Mouse (Mus musculus): ENCODE data around the gene Zfp697. TPM values are rescaled to one million over a fixed set of nuclear protein-coding genes. Genes with fewer than 3 reads are reported as not detected.

Gene Zfp697
- polyA plus RNA-seq, 1 experiment from 2014 or later, result 16.4 TPM

DNA sequence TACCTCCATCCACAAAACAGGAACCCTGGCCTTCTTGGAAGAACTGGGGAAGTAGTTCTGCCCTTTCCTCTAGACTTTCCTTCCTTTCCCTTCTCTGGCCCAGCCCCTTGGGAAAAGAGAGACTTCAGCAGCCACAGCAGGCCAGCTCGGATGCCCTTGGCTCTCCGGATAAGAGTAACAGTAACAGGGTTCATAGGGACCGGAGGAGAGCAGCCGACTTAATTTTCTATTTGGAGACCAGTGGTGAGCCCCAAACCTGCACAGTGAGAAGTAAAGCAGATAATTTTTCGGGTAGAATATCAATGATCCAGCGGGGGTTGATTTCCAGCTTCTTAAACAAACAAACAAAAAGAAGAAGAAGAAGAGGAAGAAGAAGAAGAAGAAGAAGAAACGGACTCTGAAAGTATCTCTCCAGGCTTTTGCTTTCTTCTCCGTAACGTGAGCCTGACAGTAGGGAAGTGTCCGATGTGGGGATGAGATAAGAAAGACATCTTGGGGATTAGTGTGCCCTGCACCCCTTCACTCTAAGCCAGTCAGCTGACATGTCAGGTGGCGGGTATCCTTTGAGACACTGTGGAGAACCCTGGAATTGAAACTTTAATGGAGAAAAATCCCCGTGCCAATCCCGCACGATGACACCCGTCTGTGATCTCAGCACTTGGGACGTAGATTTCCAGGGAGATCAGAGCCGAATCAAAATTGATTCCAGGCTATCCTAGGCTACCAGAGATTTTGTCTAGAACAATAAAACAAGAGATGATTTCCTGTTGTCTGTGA is 41.3 kb upstream of the Zfp697 start:
- H3K27ac ChIP-seq (ENCODE audit: low read length), result no peak overlapping the region
- WGBS, result 86% methylated on average over 17 of the region's 17 CpGs
- H3K4me1 ChIP-seq (ENCODE audit: insufficient read depth, low read length), result peaks cover 32% of the 10 kb centered on the region

GRCm38 (mm10) chr3:98343235-98343634 is 39.0 kb upstream of the Zfp697 start:
- Histone ChIP-seq H3K36me3 (ENCODE audit: insufficient read depth, low read length) (no peaks in the 10 kb centered on the region), H3K4me1 (ENCODE audit: insufficient read depth, low read length) (peaks cover 12% of the 10 kb centered on the region), H3K27ac (ENCODE audit: low read length) (no peak overlapping the region), H3K9me3 (ENCODE audit: low read length) (no peaks in the 10 kb centered on the region), H3K9ac (replicated peaks; ENCODE audit: low read length) (no peak overlapping the region), H3K27me3 (ENCODE audit: insufficient read depth, low read length) (no peaks in the 10 kb centered on the region), H3K4me3 (ENCODE audit: low read length) (no peak overlapping the region), H3K4me2 (replicated peaks; ENCODE audit: low read depth, low read length) (no peak overlapping the region)
- no peak for ATAC-seq (ENCODE audit: low FRiP score, low TSS enrichment)
- 89% methylated on average over 3 of the region's 3 CpGs for WGBS

More for the DNA sequence above, 41.3 kb upstream of the Zfp697 start:
- no peak for ATAC-seq (ENCODE audit: low FRiP score, low TSS enrichment)
- Histone ChIP-seq H3K4me3 (ENCODE audit: low read length) (no peak overlapping the region), H3K9ac (replicated peaks; ENCODE audit: low read length) (no peak overlapping the region), H3K27me3 (ENCODE audit: insufficient read depth, low read length) (no peaks in the 10 kb centered on the region), H3K4me2 (replicated peaks; ENCODE audit: low read depth, low read length) (no peak overlapping the region), H3K9me3 (ENCODE audit: low read length) (no peaks in the 10 kb centered on the region), H3K36me3 (ENCODE audit: insufficient read depth, low read length) (no peaks in the 10 kb centered on the region)

GRCm38 (mm10) chr3:98348106-98348505 is 34.2 kb upstream of the Zfp697 start:
- peaks cover 17% of the 10 kb centered on the region for H3K4me1 ChIP-seq (ENCODE audit: insufficient read depth, low read length)
- no peak overlapping the region for H3K4me2 ChIP-seq (replicated peaks; ENCODE audit: low read depth, low read length)
- H3K27me3 ChIP-seq (ENCODE audit: insufficient read depth, low read length), result no peaks in the 10 kb centered on the region
- ATAC-seq (ENCODE audit: low FRiP score, low TSS enrichment), result no peak
- H3K9ac ChIP-seq (replicated peaks; ENCODE audit: low read length), result no peak overlapping the region
- no peaks in the 10 kb centered on the region for H3K36me3 ChIP-seq (ENCODE audit: insufficient read depth, low read length)
- no peak overlapping the region for H3K4me3 ChIP-seq (ENCODE audit: low read length)
- H3K27ac ChIP-seq (ENCODE audit: low read length), result no peak overlapping the region
- WGBS, result 72% methylated on average over 6 of the region's 6 CpGs
- H3K9me3 ChIP-seq (ENCODE audit: low read length), result no peaks in the 10 kb centered on the region

GRCm38 (mm10) chr3:98348705-98349104 is 33.6 kb upstream of the Zfp697 start:
- Histone ChIP-seq H3K9me3 (ENCODE audit: low read length) (no peaks in the 10 kb centered on the region), H3K4me3 (ENCODE audit: low read length) (no peak overlapping the region), H3K36me3 (ENCODE audit: insufficient read depth, low read length) (no peaks in the 10 kb centered on the region), H3K4me2 (replicated peaks; ENCODE audit: low read depth, low read length) (no peak overlapping the region), H3K4me1 (ENCODE audit: insufficient read depth, low read length) (peaks cover 17% of the 10 kb centered on the region), H3K9ac (replicated peaks; ENCODE audit: low read length) (no peak overlapping the region), H3K27ac (ENCODE audit: low read length) (no peak overlapping the region), H3K27me3 (ENCODE audit: insufficient read depth, low read length) (no peaks in the 10 kb centered on the region)
- ATAC-seq (ENCODE audit: low FRiP score, low TSS enrichment), result peak; percentile 64
- WGBS, result 34% methylated on average over 7 of the region's 8 CpGs

- Histone ChIP-seq H3K9ac (replicated peaks; ENCODE audit: low read length) (no peak overlapping the region), H3K4me2 (replicated peaks; ENCODE audit: low read depth, low read length) (no peak overlapping the region), H3K4me1 (ENCODE audit: insufficient read depth, low read length) (peaks cover 22% of the 10 kb centered on the region), H3K27me3 (ENCODE audit: insufficient read depth, low read length) (no peaks in the 10 kb centered on the region), H3K27ac (ENCODE audit: low read length) (no peak overlapping the region), H3K36me3 (ENCODE audit: insufficient read depth, low read length) (no peaks in the 10 kb centered on the region), H3K9me3 (ENCODE audit: low read length) (no peaks in the 10 kb centered on the region), H3K4me3 (ENCODE audit: low read length) (no peak overlapping the region)
- no peak for ATAC-seq (ENCODE audit: low FRiP score, low TSS enrichment)
- 28% methylated on average over 7 of the region's 7 CpGs for WGBS
Observed at GRCm38 (mm10) chr3:98353892-98354291, 28.4 kb upstream of the Zfp697 start.

DNA sequence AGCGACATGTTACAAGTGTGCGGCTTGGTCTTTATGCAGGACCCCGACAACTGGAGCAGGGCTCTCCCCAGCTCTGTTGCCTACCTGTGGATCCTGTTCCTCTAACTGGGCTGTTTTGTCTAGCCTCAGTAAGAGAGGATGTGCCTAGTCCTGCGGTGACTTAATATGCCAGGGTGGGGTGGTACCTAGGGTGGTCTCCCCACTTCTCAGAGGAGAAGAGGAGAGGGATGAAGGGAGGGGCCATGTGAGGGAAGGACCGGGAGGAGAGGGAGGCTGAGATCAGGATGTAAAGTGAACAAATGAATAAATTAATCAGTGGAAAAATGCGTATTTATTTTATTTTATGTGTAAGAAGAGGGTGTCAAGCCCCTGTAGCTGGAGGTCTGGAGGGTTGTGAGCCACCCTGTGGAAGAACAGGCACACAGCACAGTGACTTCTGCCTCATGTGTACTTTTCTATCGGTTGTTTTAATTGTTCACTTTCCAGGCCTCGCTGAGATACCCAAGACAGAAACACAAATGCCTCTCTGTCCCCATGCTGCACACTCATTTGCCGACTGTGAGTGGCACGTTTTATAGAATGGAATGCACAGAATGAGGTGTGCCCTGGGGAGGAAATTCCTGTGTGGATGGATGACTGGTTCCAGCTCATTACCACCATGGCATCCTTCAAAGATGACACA is 26.8 kb upstream of the Zfp697 start:
- ATAC-seq (ENCODE audit: low FRiP score, low TSS enrichment), result peak; percentile 83
- Histone ChIP-seq H3K4me3 (ENCODE audit: low read length) (no peak overlapping the region), H3K9ac (replicated peaks; ENCODE audit: low read length) (no peak overlapping the region), H3K27me3 (ENCODE audit: insufficient read depth, low read length) (no peaks in the 10 kb centered on the region), H3K27ac (ENCODE audit: low read length) (peak overlapping the region; percentile 65), H3K36me3 (ENCODE audit: insufficient read depth, low read length) (no peaks in the 10 kb centered on the region), H3K9me3 (ENCODE audit: low read length) (no peaks in the 10 kb centered on the region), H3K4me1 (ENCODE audit: insufficient read depth, low read length) (peaks cover 17% of the 10 kb centered on the region), H3K4me2 (replicated peaks; ENCODE audit: low read depth, low read length) (no peak overlapping the region)
- WGBS, result 54% methylated on average over 10 of the region's 10 CpGs

- no peaks in the 10 kb centered on the region for H3K27me3 ChIP-seq (ENCODE audit: insufficient read depth, low read length)
- no peak; the same call in 1 of the 2 replicates for ATAC-seq (ENCODE audit: low FRiP score, low TSS enrichment)
- H3K4me1 ChIP-seq (ENCODE audit: insufficient read depth, low read length), result peaks cover 17% of the 10 kb centered on the region
- H3K27ac ChIP-seq (ENCODE audit: low read length), result peak overlapping the region; percentile 65; the same call in 1 of the 2 replicates
- H3K36me3 ChIP-seq (ENCODE audit: insufficient read depth, low read length), result no peaks in the 10 kb centered on the region
- H3K4me3 ChIP-seq (ENCODE audit: low read length), result no peak overlapping the region
- H3K4me2 ChIP-seq (replicated peaks; ENCODE audit: low read depth, low read length), result no peak overlapping the region
- no peak overlapping the region for H3K9ac ChIP-seq (replicated peaks; ENCODE audit: low read length)
- H3K9me3 ChIP-seq (ENCODE audit: low read length), result no peaks in the 10 kb centered on the region
- WGBS, result 38% methylated on average over 6 of the region's 6 CpGs
Observed at GRCm38 (mm10) chr3:98356026-98356365, 26.3 kb upstream of the Zfp697 start.

DNA sequence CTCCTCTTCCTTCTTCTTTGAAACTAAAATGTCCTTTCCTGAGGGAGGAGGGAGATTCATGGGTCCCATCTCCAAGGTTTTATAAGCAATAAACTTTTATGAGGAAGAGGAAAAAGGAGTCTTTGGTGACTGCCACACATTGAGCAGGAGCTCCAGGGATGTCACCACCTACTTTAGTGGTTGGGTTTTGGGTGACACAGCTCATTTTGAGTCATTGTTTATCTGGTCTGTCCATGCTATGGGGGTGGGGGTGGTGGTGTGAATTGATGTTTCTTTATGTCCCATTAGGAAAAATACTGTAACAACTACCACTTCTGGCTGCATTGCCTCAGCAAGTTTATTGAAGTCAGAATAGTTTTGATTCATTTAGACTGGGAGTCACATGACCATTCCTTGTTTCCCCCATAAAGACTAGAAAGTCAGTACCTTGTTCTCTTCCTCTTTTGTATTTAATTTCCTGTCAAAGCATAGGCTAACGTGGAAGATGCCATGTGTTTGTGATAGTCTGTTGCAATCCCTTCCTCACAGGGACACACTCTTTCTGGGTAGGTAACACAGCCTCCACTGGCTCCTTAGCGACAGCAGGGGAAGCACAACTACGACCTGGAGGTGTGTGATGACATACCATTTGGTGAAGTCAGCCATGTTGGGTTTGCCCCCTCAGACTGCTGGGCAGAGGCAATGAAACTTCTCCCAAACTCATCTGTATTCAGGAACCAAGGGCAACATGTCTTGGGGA is 25.5 kb upstream of the Zfp697 start:
- H3K4me3 ChIP-seq (ENCODE audit: low read length), result no peak overlapping the region
- H3K4me1 ChIP-seq (ENCODE audit: insufficient read depth, low read length), result peaks cover 17% of the 10 kb centered on the region
- no peak; the same call in 1 of the 2 replicates for ATAC-seq (ENCODE audit: low FRiP score, low TSS enrichment)
- no peak overlapping the region for H3K4me2 ChIP-seq (replicated peaks; ENCODE audit: low read depth, low read length)
- no peaks in the 10 kb centered on the region for H3K27me3 ChIP-seq (ENCODE audit: insufficient read depth, low read length)
- no peaks in the 10 kb centered on the region for H3K36me3 ChIP-seq (ENCODE audit: insufficient read depth, low read length)
- H3K9me3 ChIP-seq (ENCODE audit: low read length), result no peaks in the 10 kb centered on the region
- no peak overlapping the region for H3K9ac ChIP-seq (replicated peaks; ENCODE audit: low read length)
- 53% methylated on average over 3 of the region's 3 CpGs for WGBS
- H3K27ac ChIP-seq (ENCODE audit: low read length), result 0 out of 2 replicates have a peak overlapping the region, but pooled peaks have one; percentile 6

DNA sequence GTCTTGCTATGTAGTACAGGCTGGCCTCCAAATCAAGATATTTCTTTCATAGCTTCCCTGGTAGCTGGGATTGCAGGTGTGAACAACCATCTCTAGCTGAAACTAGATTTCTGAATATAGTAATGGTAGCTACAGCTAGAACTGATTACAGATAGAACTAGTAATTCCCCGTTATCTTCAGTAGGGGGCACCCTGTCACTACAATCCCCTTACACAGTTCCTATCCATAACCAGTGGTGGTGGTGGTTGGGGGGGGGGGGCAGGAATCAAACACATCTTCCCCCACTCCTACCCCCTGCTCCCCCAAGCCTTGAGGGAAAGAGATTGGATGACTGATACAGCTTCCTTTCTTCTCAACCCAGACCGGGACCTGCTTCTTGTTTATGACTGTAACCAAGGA is 19.5 kb upstream of the Zfp697 start:
- Histone ChIP-seq H3K27me3 (ENCODE audit: insufficient read depth, low read length) (no peaks in the 10 kb centered on the region), H3K36me3 (ENCODE audit: insufficient read depth, low read length) (no peaks in the 10 kb centered on the region), H3K27ac (ENCODE audit: low read length) (no peak overlapping the region), H3K4me2 (replicated peaks; ENCODE audit: low read depth, low read length) (no peak overlapping the region), H3K9me3 (ENCODE audit: low read length) (no peaks in the 10 kb centered on the region), H3K4me1 (ENCODE audit: insufficient read depth, low read length) (no peaks in the 10 kb centered on the region), H3K9ac (replicated peaks; ENCODE audit: low read length) (no peak overlapping the region), H3K4me3 (ENCODE audit: low read length) (no peak overlapping the region)
- ATAC-seq (ENCODE audit: low FRiP score, low TSS enrichment), result peak; percentile 49; the same call in 1 of the 2 replicates
- 32% methylated on average over 2 of the region's 2 CpGs for WGBS
